Mouse (Mus musculus): ENCODE measurements around the gene Ctdsp1. TPM values are rescaled to one million over a fixed set of nuclear protein-coding genes. Genes with fewer than 3 reads are reported as not detected.

Gene Ctdsp1
- total RNA-seq, 2 experiments from 2014 or later, result 33.2 to 79.1 TPM

DNA sequence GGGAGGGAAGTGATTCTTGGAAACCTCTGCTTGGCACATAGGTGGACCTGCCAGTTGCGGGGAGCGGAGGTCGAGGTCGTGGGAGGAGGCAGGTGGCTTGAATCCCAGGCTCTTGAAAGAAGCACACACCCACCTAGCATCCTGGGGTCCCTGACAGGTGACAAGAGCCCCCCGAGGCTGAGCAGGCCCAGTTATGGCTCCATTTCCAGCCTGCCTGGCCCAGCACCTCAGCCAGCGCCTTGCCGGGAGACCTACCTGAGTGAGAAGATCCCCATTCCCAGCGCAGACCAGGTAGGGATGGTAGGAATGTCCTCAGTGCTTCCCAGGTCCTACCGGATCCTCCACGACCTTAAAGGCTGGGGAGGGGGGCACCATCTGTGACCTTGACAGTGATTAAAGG is 15.7 kb upstream of the Ctdsp1 start:
- ATAC-seq (replicated peaks; ENCODE audit: poor library complexity), result peak; percentile 40

DNA sequence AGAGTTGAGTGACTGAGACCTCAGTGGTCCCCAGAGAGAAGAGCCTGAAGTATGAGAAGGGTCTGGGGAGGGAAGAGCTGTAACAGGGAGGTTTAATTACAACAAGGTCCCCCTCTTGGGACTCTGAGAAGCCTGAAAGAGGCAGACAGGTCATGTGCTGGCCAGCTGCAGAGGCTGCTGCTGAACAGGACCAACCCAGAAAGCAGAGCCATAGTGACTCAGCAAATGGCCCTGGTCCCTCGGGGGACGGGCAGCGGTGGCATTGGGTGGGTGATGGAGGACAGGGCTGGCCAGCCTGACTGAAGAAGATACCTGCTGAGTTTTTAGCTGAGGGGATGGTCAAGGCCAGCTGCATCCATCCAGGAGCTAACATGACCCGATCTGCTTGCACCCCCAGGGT is 14.9 kb upstream of the Ctdsp1 start:
- ATAC-seq (replicated peaks; ENCODE audit: poor library complexity), result no peak

DNA sequence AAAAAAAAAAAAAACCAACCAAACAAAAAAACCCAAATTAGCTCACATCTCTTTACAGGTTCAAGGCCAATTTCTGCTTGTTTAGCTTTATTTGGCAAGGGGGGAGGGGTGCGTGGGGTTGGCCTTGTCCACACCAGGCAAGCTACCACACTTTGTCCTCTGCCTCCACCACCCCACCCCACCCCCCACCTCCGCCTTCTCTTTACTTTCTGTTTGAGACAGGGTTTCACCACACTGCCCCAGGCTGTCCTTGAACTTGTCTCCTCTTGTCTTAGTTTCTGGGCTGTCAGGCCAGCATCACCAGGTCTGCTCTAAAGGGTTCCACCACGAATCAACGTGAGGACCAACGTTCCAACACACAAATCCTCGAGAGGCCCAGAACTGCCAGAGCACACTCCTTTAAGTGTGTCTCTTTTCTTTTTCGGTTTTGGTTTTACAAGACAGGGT is 12.2 kb upstream of the Ctdsp1 start:
- ATAC-seq (replicated peaks; ENCODE audit: poor library complexity), result no peak

DNA sequence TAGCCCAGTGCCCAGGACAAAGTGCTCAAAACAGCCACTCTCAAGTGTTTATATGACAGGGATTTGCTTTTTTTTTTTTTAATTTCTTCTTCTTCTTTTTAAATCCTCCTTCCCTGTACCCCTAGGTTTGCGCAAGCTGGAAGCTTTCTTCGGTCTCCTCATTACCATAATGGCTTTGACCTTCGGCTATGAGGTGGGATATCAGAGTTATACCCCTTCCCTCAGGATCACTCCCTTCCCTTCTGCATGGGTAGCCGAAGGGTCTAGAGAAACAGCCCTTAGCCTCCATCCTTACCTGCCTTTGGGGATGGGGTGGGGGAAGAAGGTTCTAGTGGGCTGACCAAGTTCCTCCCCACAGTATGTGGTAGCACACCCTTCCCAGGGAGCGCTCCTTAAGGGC is 10.8 kb upstream of the Ctdsp1 start:
- ATAC-seq (replicated peaks; ENCODE audit: poor library complexity), result no peak

DNA sequence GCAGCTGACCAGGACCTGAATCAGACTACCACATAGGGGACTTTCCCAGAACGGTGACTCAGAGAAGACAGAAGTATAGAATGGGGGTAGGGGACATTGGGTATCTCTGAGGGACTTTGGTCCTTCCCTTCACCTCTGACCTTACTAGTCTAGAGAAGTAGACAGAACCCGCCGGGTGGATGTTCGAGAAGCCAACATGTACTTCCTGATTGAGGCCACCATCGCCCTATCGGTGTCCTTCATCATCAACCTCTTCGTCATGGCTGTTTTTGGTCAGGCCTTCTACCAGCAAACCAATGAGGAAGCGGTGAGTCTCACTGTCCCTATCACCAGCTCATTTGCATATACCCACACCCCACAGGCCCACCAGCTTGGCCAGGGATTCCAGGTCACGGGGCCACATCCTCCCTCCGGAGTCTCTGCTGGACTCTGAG is 9.7 kb upstream of the Ctdsp1 start:
- peak; percentile 45 for ATAC-seq (replicated peaks; ENCODE audit: poor library complexity)

GRCm38 (mm10) chr1:74383385-74383784 is 7.9 kb upstream of the Ctdsp1 start:
- no peak for ATAC-seq (replicated peaks; ENCODE audit: poor library complexity)

DNA sequence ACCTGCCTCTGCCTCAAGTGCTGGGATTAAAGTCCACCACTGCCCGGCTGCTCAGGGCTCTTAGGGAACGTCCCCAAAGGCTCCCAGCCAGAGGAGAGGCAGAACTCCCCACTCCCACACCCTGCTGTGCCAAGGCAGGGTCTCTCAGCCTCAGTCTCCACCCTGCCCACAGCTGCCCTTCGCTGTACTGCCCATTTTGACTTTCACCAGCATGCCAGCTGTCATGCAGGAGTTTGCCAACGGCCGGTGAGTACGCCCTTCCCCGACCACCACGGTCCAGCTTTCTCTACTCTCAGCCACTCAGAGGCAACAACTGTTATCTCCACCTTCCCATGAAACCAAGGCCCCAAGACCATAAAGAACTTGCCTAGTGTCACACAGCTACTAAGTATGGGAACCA is 6.8 kb upstream of the Ctdsp1 start:
- no peak for ATAC-seq (replicated peaks; ENCODE audit: poor library complexity)

DNA sequence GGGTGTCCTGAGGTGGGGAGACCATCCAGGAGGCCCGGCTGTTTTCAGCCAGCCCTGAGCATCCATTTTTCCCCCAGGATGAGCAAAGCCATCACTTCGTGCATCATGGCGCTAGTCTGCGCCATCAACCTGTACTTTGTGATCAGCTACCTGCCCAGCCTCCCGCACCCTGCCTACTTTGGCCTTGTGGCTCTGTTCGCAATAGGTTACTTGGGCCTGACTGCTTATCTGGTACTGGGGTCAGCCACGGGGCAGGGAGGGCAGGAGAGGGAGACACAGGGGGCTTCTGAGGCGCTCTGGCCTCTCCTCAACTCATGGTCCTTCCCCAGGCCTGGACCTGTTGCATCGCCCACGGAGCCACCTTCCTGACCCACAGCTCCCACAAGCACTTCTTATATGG is 6.2 kb upstream of the Ctdsp1 start:
- ATAC-seq (replicated peaks; ENCODE audit: poor library complexity), result no peak

GRCm38 (mm10) chr1:74385531-74385930 is 5.8 kb upstream of the Ctdsp1 start:
- no peak for ATAC-seq (replicated peaks; ENCODE audit: poor library complexity)

DNA sequence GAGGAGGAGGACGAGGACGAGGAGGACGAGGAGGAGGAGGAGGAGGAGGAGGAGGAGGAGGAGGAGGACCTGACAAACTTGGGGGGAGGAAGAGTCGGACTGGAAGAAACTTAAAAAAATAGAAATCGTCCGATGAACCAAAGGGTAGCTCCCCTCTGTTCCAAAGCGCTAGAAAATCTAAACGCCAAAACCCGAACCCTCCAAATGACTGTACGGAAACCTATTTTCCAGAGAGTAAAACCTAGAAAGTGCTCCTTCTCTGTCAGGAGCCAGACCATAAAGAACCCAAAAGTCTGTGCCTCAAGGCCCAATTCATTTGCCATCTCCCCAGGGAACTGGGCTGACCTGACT is 5.0 kb upstream of the Ctdsp1 start:
- no peak for ATAC-seq (replicated peaks; ENCODE audit: poor library complexity)

DNA sequence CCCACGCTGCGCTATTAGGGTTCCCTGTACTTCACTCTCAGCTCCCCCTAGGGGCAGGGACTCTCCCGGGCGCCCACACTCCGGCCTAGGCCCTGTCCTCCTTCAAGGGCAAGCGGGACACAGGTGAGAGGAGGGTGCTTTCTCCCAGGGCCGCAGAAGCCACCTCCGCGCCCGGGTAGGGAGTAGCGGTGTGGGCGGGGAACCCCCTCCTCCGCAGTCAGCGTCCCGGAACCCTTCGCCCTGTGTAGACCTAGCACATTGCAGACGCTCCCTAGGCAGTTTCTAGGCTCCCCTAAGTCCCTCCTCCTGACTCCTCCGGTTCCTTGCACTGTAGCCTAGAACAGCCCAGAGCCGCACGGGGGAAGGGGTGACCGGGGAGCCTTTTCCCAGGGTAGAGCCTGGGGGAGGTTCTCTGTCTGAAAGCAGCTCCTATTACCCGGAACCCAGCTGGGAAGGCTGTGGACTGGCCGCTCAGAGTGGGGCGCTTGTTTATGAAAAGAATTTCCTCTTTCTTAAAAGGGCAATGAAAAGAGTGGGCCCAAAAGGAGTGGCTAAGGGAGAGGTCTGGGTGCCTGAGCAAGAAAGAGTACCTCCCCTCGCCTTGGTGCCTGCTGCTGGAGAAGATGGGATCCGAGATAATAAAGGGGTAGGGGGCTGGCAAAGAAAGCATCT is 4.5 kb upstream of the Ctdsp1 start:
- peak; percentile 65 for ATAC-seq (replicated peaks; ENCODE audit: poor library complexity)

DNA sequence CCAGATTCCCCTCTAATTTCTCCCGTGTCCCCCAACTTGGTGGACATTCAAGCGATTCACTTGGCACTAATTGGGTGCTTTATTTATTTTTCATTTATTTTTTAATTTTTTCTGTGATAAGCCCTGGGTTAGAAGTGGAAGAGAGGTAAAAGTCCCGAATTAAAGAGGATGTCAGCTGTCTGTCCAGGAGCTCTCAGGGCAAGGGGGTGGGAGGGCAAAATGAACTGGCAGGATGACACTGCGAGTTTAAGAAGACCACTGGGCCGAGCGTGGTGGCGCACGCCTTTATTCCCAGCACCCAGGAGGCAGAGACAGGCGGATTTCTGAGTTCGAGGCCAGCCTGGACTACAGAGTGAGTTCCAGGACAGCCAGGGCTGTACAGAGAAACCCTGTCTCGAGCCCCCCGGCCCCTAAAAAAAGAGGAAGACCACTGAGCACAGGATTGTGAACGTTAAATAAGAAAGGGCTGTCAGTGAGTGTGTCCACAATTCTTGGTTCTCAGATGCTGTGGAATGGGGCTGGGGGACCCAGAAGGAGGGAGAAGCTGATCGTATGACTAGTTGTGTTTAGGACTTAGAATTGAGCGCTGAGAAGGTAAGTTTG is 3.8 kb upstream of the Ctdsp1 start:
- no peak for ATAC-seq (replicated peaks; ENCODE audit: poor library complexity)

DNA sequence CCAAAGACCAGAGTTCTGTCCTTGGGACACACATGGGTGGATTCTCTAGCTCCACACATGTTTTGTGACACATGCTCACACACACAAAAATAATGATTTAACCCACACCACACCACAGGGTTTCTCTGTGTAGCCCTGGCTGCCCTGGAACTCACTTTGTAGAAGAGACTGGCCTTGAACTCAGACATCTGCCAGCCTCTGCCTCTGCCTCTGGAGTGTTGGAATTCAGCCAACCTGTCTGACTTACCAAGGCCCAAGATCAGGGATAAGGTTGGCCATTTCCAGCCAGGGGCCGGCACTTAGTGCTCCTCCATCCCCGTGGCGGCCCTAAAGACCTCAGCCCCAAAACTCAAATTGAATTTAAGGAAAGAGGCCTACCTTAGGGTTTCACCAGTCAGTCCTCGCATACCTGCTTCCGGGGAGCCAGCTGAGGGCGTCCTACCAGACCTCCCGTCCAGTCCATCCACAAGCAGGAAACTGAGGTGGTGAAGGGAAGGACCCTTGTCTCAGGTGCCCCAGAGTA is 2.9 kb upstream of the Ctdsp1 start:
- ATAC-seq (replicated peaks; ENCODE audit: poor library complexity), result no peak

- peak; percentile 7; the same call in 1 of the 2 replicates for ATAC-seq (replicated peaks; ENCODE audit: poor library complexity)
Measured at GRCm38 (mm10) chr1:74389831-74390286, 1.4 kb upstream of the Ctdsp1 start.

GRCm38 (mm10) chr1:74390287-74390906 is 912 bp upstream of the Ctdsp1 start:
- peak; percentile 20 for ATAC-seq (replicated peaks; ENCODE audit: poor library complexity)

- peak; percentile 39 for ATAC-seq (replicated peaks; ENCODE audit: poor library complexity)
Measured at GRCm38 (mm10) chr1:74391844-74392441, 634 bp downstream of the Ctdsp1 start.

DNA sequence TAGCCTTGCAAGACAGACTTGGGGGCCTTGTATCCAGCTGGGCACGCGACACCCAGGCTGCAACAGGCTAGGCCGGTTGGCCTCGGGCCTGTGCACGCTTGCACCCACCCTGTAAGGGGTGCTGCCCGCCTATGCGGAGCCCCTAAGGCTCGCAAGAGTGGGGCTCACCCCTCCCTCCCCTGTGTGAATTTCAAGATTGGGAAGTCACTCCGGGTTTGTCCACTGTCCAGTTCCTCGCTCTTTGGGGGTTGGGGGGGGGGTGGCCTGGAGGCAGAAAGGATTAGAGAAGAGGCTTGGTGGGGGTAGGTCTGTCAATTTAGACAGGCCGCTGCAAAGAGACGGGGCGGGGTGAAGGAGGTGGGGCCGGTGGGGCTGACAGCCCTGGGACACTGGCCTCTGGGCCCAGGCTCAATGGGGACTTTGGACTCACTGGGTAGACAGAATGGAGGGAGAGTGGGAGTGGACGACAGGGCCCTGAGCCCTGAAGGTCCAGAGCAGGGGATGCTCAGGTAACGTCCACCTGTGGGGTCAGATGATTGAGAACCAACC is 1.2 kb downstream of the Ctdsp1 start:
- peak; percentile 0; the same call in 1 of the 2 replicates for ATAC-seq (replicated peaks; ENCODE audit: poor library complexity)

- ATAC-seq (replicated peaks; ENCODE audit: poor library complexity), result no peak
Measured at GRCm38 (mm10) chr1:74393010-74393409, 1.7 kb downstream of the Ctdsp1 start.

DNA sequence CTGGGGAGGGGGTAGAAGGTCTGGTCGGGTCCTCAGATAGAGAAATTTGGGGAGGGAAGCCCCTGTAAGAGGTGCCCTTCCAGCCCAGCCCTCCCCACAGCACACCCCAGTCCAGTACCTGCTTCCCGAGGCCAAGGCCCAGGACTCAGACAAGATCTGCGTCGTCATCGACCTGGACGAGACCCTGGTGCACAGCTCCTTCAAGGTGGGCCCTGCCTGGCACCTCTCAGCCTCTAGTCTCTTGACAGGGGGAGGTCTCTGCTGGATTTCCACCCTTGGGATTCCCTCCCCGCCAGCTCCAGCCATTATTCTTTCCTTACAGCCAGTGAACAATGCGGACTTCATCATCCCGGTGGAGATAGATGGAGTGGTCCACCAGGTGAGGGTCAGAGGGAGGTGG is 2.4 kb downstream of the Ctdsp1 start:
- no peak for ATAC-seq (replicated peaks; ENCODE audit: poor library complexity)

GRCm38 (mm10) chr1:74394311-74394710 is 3.0 kb downstream of the Ctdsp1 start:
- ATAC-seq (replicated peaks; ENCODE audit: poor library complexity), result no peak

- no peak for ATAC-seq (replicated peaks; ENCODE audit: poor library complexity)
Measured at GRCm38 (mm10) chr1:74394858-74395257, 3.5 kb downstream of the Ctdsp1 start.

All from megakaryocyte progenitor cell, adult 5-6 weeks (primary cell).